Mouse (Mus musculus): ENCODE results near the gene Gnpda2. TPM values are rescaled to one million over a fixed set of nuclear protein-coding genes. Genes with fewer than 3 reads are reported as not detected.

The Gnpda2 gene
- total RNA-seq (2017): 38.5 and 39.6 TPM in 2 replicates

GRCm38 (mm10) chr5:69591640-69592461 is at the start of gene Gnpda2:
Gene Gnpda2, minus strand, starts transcription at chr5:69592340.
- ATAC-seq (replicated peaks in 1 of 2; ENCODE audit: insufficient read depth in 1 of 2, low FRiP score in 2 of 2, low TSS enrichment in 1 of 2, low read depth in 1 of 2, poor library complexity in 2 of 2, severe bottlenecking in 2 of 2): peak; percentile 99

DNA sequence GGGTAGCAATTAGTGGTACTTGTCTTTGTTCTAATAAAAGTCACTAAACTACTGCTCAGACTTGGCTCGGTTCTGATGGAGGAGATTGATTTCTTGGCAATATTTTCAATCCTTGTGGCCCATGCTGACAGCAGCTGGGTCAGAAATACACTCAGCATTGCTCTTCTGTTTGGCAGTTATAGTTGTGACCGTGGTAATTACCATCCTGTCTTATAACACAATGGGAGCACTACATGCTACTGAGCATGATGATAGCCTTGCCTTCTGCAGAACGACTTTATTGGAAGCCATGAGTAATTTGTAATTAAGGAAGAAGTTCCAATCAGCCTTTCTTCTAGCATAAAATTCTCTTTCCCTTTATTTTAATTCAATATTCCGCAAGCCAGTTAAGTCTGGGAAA is 42.6 kb upstream of the Gnpda2 start:
- ATAC-seq (replicated peaks in 1 of 2; ENCODE audit: insufficient read depth in 1 of 2, low FRiP score in 2 of 2, low TSS enrichment in 1 of 2, low read depth in 1 of 2, poor library complexity in 2 of 2, severe bottlenecking in 2 of 2): no peak

GRCm38 (mm10) chr5:69620899-69621298 is 28.8 kb upstream of the Gnpda2 start:
- no peak for ATAC-seq (replicated peaks in 1 of 2; ENCODE audit: insufficient read depth in 1 of 2, low FRiP score in 2 of 2, low TSS enrichment in 1 of 2, low read depth in 1 of 2, poor library complexity in 2 of 2, severe bottlenecking in 2 of 2)

- ATAC-seq (replicated peaks in 1 of 2; ENCODE audit: insufficient read depth in 1 of 2, low FRiP score in 2 of 2, low TSS enrichment in 1 of 2, low read depth in 1 of 2, poor library complexity in 2 of 2, severe bottlenecking in 2 of 2): no peak; a peak in 1 of 4 replicates
These were observed 21.2 kb upstream of the Gnpda2 start for GRCm38 (mm10) chr5:69613209-69613796.

- peak; percentile 62 to 71; a peak in 3 of 4 replicates for ATAC-seq (replicated peaks in 1 of 2; ENCODE audit: insufficient read depth in 1 of 2, low FRiP score in 2 of 2, low TSS enrichment in 1 of 2, low read depth in 1 of 2, poor library complexity in 2 of 2, severe bottlenecking in 2 of 2)
These were observed 8.9 kb upstream of the Gnpda2 start for GRCm38 (mm10) chr5:69601027-69601426.

- ATAC-seq (replicated peaks in 1 of 2; ENCODE audit: insufficient read depth in 1 of 2, low FRiP score in 2 of 2, low TSS enrichment in 1 of 2, low read depth in 1 of 2, poor library complexity in 2 of 2, severe bottlenecking in 2 of 2): 0 out of 4 replicates have a peak, but pooled peaks of 1 of the 2 experiments have one; percentile 30
These were observed 34.7 kb downstream of the Gnpda2 start for GRCm38 (mm10) chr5:69557404-69557935.

DNA sequence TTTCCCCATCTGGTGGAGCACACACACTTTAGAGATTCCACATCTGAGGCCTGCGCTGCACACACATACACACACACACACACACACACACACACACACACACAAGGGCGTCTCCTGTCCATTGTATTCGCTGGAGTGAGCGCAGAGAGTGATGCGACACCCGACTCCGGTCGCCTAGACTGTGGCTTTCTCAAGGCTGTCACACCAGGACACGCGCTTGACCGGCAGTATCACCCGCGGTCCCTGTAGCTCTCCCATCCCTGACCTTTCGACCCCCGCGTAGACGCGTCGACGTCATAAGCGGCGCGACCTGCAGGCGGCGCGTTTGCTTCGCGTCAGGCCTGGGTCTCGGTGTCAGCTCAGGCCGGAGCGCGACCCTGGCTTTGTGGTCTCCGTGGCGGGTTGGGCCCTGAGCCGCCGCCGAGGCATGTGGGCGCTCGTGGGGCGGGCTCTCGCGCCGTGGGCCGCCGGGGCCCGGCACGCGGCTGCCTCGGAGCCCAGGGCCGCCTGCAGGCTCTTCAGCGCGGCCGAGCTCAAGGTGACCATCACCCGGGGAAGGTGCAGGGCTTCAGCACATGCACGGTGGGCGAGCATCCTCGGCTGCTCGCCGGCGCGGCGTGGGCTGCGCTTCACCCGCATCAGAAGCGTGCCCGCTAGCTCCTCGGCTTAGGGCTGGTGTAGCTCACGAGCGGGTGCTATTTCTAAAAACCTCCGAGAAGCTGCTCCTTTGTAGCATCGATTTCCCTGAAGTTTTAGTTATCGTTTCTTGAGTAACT is 35.3 kb downstream of the Gnpda2 start, which contains the start of gene Guf1:
Gene Guf1 (plus strand): TSS at position 296 of the 776 bp plus-strand sequence.
- peak; percentile 91 to 96 for ATAC-seq (replicated peaks in 1 of 2; ENCODE audit: insufficient read depth in 1 of 2, low FRiP score in 2 of 2, low TSS enrichment in 1 of 2, low read depth in 1 of 2, poor library complexity in 2 of 2, severe bottlenecking in 2 of 2)

GRCm38 (mm10) chr5:69542489-69542888 is 49.7 kb downstream of the Gnpda2 start, which contains the start of gene Yipf7:
Gene Yipf7, minus strand, starts transcription at chr5:69542648.
- ATAC-seq (replicated peaks in 1 of 2; ENCODE audit: insufficient read depth in 1 of 2, low FRiP score in 2 of 2, low TSS enrichment in 1 of 2, low read depth in 1 of 2, poor library complexity in 2 of 2, severe bottlenecking in 2 of 2): no peak

DNA sequence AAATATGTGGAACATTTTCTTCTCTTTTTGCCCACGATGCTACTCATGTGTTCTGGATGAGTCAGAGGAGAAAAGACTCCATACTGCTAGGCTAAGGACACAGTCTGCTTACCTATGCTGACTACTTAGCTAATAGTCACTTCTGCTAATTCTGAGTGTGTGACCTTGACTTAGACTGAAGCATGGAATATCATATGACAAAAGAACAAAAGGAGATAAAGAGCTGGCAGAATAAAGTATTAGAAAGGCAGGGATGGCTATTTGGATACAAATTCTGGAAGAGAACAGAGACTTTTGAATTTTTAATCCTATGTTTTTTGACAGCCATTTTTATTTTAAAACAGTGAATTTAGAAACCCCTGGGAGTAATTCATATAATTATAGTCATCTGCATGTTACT is 50.5 kb downstream of the Gnpda2 start:
- ATAC-seq (replicated peaks in 1 of 2; ENCODE audit: insufficient read depth in 1 of 2, low FRiP score in 2 of 2, low TSS enrichment in 1 of 2, low read depth in 1 of 2, poor library complexity in 2 of 2, severe bottlenecking in 2 of 2): no peak

DNA sequence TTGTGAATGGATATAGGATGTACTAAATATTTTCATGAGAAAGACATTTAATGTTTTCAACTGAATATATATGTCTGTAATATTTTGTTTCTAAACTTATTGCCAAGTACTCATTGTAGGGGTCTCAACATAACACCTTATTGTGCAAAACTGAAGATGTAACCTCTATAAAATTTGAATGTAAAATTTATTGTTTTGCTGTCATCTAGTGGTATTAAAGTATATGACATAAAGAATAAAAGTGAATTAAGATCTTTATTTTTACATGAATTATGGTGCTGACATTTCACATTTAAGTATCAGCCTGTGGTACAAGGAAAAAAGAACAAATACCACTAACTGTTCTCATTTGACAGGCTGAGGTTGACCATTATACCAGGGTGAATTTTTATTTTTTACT is 68.2 kb downstream of the Gnpda2 start:
- ATAC-seq (replicated peaks in 1 of 2; ENCODE audit: insufficient read depth in 1 of 2, low FRiP score in 2 of 2, low TSS enrichment in 1 of 2, low read depth in 1 of 2, poor library complexity in 2 of 2, severe bottlenecking in 2 of 2): no peak

Other genes starting within 250 kb of the Gnpda2 start
- not detected in 2 replicates for gene Yipf7, start 49.7 kb downstream of the Gnpda2 start, total RNA-seq (2017)
- gene Guf1, start 35.4 kb downstream of the Gnpda2 start, total RNA-seq (2017): 65.2 and 65.8 TPM in 2 replicates